Mouse (Mus musculus) forebrain, embryonic 14.5 days (tissue): ENCODE data around the gene Dnajc2. TPM values are rescaled to one million over a fixed set of nuclear protein-coding genes. Genes with fewer than 3 reads are reported as not detected.

Source experiments
- ATAC-seq: fragments of 200-750 bp; cut with Nextera tagmentation; 2 replicates; pipeline ENCODE4 v1.8.0; 2017; ENCODE audit warnings: mild to moderate bottlenecking, moderate library complexity
- DNase-seq: peaks from one replicate; pipeline ENCODE4 v3.0.0-alpha.2; 2015; ENCODE audit warnings: low spot score
- H3K27ac ChIP-seq: fragments of 300-500 bp; sonication (generic); 2 replicates; pipeline ENCODE4 v1.5.1; 2014; ENCODE audit warnings: low read depth, mild to moderate bottlenecking, control low read depth, low read length, moderate library complexity
- H3K27me3 ChIP-seq: fragments of 300-500 bp; sonication (generic); replicated peaks from 2 replicates; pipeline ENCODE4 v1.6.1; 2014; ENCODE audit warnings: low read length, control low read depth, mixed read lengths; ENCODE audit not compliant: control insufficient read depth, insufficient read depth
- H3K36me3 ChIP-seq: fragments of 300-500 bp; sonication (generic); 2 replicates; pipeline ENCODE4 v1.6.1; 2014; ENCODE audit warnings: low read length, control low read depth; ENCODE audit not compliant: control insufficient read depth, insufficient read depth
- H3K4me1 ChIP-seq: fragments of 300-500 bp; sonication (generic); 2 replicates; pipeline ENCODE4 v1.6.1; 2014; ENCODE audit warnings: antibody characterized with exemption, low read length, control low read depth; ENCODE audit not compliant: control insufficient read depth, insufficient read depth
- H3K4me2 ChIP-seq: fragments of 300-500 bp; sonication (generic); 2 replicates; pipeline ENCODE4 v1.6.1; 2014; ENCODE audit warnings: mild to moderate bottlenecking, control low read depth, low read length
- H3K4me3 ChIP-seq: fragments of 300-500 bp; sonication (generic); 2 replicates; pipeline ENCODE4 v1.5.1; 2014; ENCODE audit warnings: low read depth, low read length, control low read depth
- H3K9ac ChIP-seq: fragments of 300-500 bp; sonication (generic); 2 replicates; pipeline ENCODE4 v1.6.1; 2014; ENCODE audit warnings: mild to moderate bottlenecking, low read length, control low read depth, moderate library complexity
- H3K9me3 ChIP-seq: fragments of 300-500 bp; sonication (generic); replicated peaks from 2 replicates; pipeline ENCODE4 v1.6.1; 2016; ENCODE audit warnings: low read length, control low read depth, mixed read lengths; ENCODE audit not compliant: control insufficient read depth
- WGBS: fragments of 180-500 bp; shearing (Covaris S2); extraction: QIAGEN DNeasy Blood & Tissue Kit; methylation state at CpG from one replicate; pipeline ENCODE4 v1.1.7; 2014; 5-methylcytosine and 5-hydroxymethylcytosine counted together
- polyA plus RNA-seq: library from polyadenylated mRNA; unstranded; fragments of >200 nt; fragmentation: Nextera tagmentation; extraction: Ambion mirVana; gene quantifications from 2 replicates; pipeline ENCODE4 v1.2.1, GENCODE M21; 2014

Dnajc2 gene
- 66.8 and 70.4 TPM in 2 replicates for polyA plus RNA-seq

- ATAC-seq (peak; percentile 97), DNase-seq (peak; percentile 94)
- Histone ChIP-seq H3K4me1 (peaks cover 20% of the 10 kb centered on the region), H3K4me2 (peak within 1 kb of the TSS; percentile 84), H3K4me3 (peak within 1 kb of the TSS; percentile 90), H3K36me3 (peaks cover 28% of the 10 kb centered on the region), H3K27ac (peak within 1 kb of the TSS; percentile 65), H3K9me3 (no peaks in the 10 kb centered on the region), H3K27me3 (no peaks in the 10 kb centered on the region), H3K9ac (peak within 1 kb of the TSS; percentile 81)
- WGBS = under 1% methylated on average over 28 of the region's 37 CpGs
These were observed at the start of gene Dnajc2, which contains the start of gene Psmc2 for GRCm38 (mm10) chr5:21785053-21785452. Gene Dnajc2 (minus strand): TSS chr5:21785251. Gene Psmc2 (plus strand): TSS chr5:21785283.

GRCm38 (mm10) chr5:21831761-21832160, 46.7 kb upstream of the Dnajc2 start:
- 80% methylated on average over 3 of the region's 3 CpGs for WGBS
- H3K4me3 ChIP-seq = no peak overlapping the region

GRCm38 (mm10) chr5:21828855-21829254, 43.8 kb upstream of the Dnajc2 start:
- H3K9me3 ChIP-seq = no peaks in the 10 kb centered on the region

More at GRCm38 (mm10) chr5:21831761-21832160, 46.7 kb upstream of the Dnajc2 start:
- Histone ChIP-seq H3K36me3 (no peaks in the 10 kb centered on the region), H3K4me2 (no peak overlapping the region), H3K4me1 (no peaks in the 10 kb centered on the region; the same call in 1 of the 2 replicates), H3K9me3 (no peaks in the 10 kb centered on the region), H3K9ac (no peak overlapping the region), H3K27ac (no peak overlapping the region), H3K27me3 (no peaks in the 10 kb centered on the region)
- no peak for ATAC-seq
- DNase-seq = no peak

GRCm38 (mm10) chr5:21827643-21828042, 42.6 kb upstream of the Dnajc2 start:
- H3K4me1 ChIP-seq = peaks cover 7% of the 10 kb centered on the region
- no peak for DNase-seq
- H3K36me3 ChIP-seq = no peaks in the 10 kb centered on the region
- no peak for ATAC-seq
- no peak overlapping the region for H3K27ac ChIP-seq
- H3K4me2 ChIP-seq = no peak overlapping the region
- no peaks in the 10 kb centered on the region for H3K9me3 ChIP-seq
- H3K4me3 ChIP-seq = no peak overlapping the region
- no peak overlapping the region for H3K9ac ChIP-seq
- 31% methylated on average over 6 of the region's 6 CpGs for WGBS
- H3K27me3 ChIP-seq = no peaks in the 10 kb centered on the region

More at GRCm38 (mm10) chr5:21828855-21829254, 43.8 kb upstream of the Dnajc2 start:
- WGBS = 66% methylated on average over 4 of the region's 4 CpGs
- H3K4me1 ChIP-seq = peaks cover 7% of the 10 kb centered on the region
- DNase-seq (peak; percentile 24), ATAC-seq (peak; percentile 54; the same call in 1 of the 2 replicates)
- no peak overlapping the region for H3K4me2 ChIP-seq
- H3K27me3 ChIP-seq = no peaks in the 10 kb centered on the region
- no peak overlapping the region for H3K27ac ChIP-seq
- no peaks in the 10 kb centered on the region for H3K36me3 ChIP-seq
- no peak overlapping the region for H3K4me3 ChIP-seq
- H3K9ac ChIP-seq = no peak overlapping the region

GRCm38 (mm10) chr5:21826370-21826769, 41.3 kb upstream of the Dnajc2 start:
- H3K27me3 ChIP-seq = no peaks in the 10 kb centered on the region
- H3K4me2 ChIP-seq = no peak overlapping the region
- H3K4me3 ChIP-seq = no peak overlapping the region
- WGBS = 6% methylated on average over 7 of the region's 7 CpGs
- no peaks in the 10 kb centered on the region for H3K9me3 ChIP-seq
- ATAC-seq = no peak
- H3K36me3 ChIP-seq = no peaks in the 10 kb centered on the region
- H3K4me1 ChIP-seq = peaks cover 7% of the 10 kb centered on the region
- no peak overlapping the region for H3K27ac ChIP-seq
- peak; percentile 14 for DNase-seq
- H3K9ac ChIP-seq = no peak overlapping the region

GRCm38 (mm10) chr5:21813994-21814393, 28.9 kb upstream of the Dnajc2 start:
- DNase-seq = peak; percentile 37
- 42% methylated on average over 1 of the region's 1 CpGs for WGBS

GRCm38 (mm10) chr5:21810924-21811323, 25.9 kb upstream of the Dnajc2 start:
- 77% methylated on average over 10 of the region's 10 CpGs for WGBS
- ATAC-seq = no peak

More at GRCm38 (mm10) chr5:21813994-21814393, 28.9 kb upstream of the Dnajc2 start:
- H3K9me3 ChIP-seq = no peaks in the 10 kb centered on the region
- no peak for ATAC-seq
- no peak overlapping the region for H3K27ac ChIP-seq
- H3K36me3 ChIP-seq = no peaks in the 10 kb centered on the region
- no peaks in the 10 kb centered on the region for H3K27me3 ChIP-seq
- H3K4me3 ChIP-seq = no peak overlapping the region
- no peak overlapping the region for H3K4me2 ChIP-seq
- no peak overlapping the region for H3K9ac ChIP-seq
- no peaks in the 10 kb centered on the region for H3K4me1 ChIP-seq

GRCm38 (mm10) chr5:21804837-21805236, 19.8 kb upstream of the Dnajc2 start:
- Histone ChIP-seq H3K9me3 (no peaks in the 10 kb centered on the region), H3K4me3 (no peak overlapping the region), H3K9ac (no peak overlapping the region), H3K4me2 (no peak overlapping the region), H3K4me1 (no peaks in the 10 kb centered on the region), H3K27me3 (no peaks in the 10 kb centered on the region), H3K27ac (no peak overlapping the region), H3K36me3 (peaks cover 44% of the 10 kb centered on the region)
- no peak for ATAC-seq
- 87% methylated on average over 4 of the region's 4 CpGs for WGBS
- no peak for DNase-seq

More at GRCm38 (mm10) chr5:21810924-21811323, 25.9 kb upstream of the Dnajc2 start:
- no peak for DNase-seq
- Histone ChIP-seq H3K4me3 (no peak overlapping the region), H3K27ac (no peak overlapping the region), H3K9ac (no peak overlapping the region), H3K9me3 (no peaks in the 10 kb centered on the region), H3K4me1 (no peaks in the 10 kb centered on the region), H3K4me2 (no peak overlapping the region), H3K36me3 (no peaks in the 10 kb centered on the region), H3K27me3 (no peaks in the 10 kb centered on the region)

GRCm38 (mm10) chr5:21803691-21804188, 18.7 kb upstream of the Dnajc2 start:
- no peak overlapping the region for H3K4me2 ChIP-seq
- 80% methylated on average over 12 of the region's 12 CpGs for whole genome bisulfite sequencing
- ATAC-seq (no peak), DNase-seq (no peak)
- H3K9me3 ChIP-seq = no peaks in the 10 kb centered on the region
- no peak overlapping the region for H3K4me3 ChIP-seq
- H3K4me1 ChIP-seq = no peaks in the 10 kb centered on the region
- no peaks in the 10 kb centered on the region for H3K27me3 ChIP-seq
- H3K27ac ChIP-seq = no peak overlapping the region
- no peak overlapping the region for H3K9ac ChIP-seq
- H3K36me3 ChIP-seq = peaks cover 53% of the 10 kb centered on the region
